Comparison of ENCODE assay signal across 18 mouse cellular contexts in the genomic region with DNA sequence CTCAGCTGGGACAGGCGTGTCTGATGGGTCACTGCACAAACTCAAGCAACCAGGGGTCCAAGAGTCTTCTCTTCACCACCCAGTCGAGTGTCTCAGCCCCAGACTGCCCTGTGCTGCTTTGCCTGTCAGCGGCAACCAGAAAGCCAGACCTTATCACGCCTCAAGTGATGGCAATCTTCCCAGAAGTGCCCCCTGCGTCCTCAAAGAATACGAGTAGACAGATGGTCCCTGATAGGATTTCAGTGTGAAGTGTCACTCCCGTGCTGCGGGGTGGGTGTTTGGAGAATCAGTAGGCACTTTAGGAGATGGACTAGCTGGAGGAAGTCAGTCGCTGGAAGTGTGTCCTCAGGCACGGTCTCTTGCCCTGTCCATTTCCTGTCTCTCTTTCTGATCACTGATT.
DNase-seq lines count a peak whose midpoint lies in the region; ATAC-seq and TF ChIP-seq lines count a peak whose summit lies in the region.
"Had no signal": no experiment of that assay in that cellular context is flagged by ENCODE, and none has a peak within 500 bp of the region (broad histone marks: within the 10 kb centered on the region; RNA-seq: fewer than 3 reads in every experiment).

No protein-coding gene starts in this region.

- no peak for ATAC-seq in midbrain, postnatal 0 days (ENCODE audit: low FRiP score)
- ATAC-seq in liver, embryonic 12.5 days, result no peak
- ATAC-seq: liver, postnatal 0 days had no signal

- H3K9me3 ChIP-seq in midbrain, postnatal 0 days (ENCODE audit: low read length), result no peaks in the 10 kb centered on the region
- H3K9me3 ChIP-seq in midbrain, embryonic 10.5 days (replicated peaks), result no peaks in the 10 kb centered on the region
- no peaks in the 10 kb centered on the region for H3K9me3 ChIP-seq in liver, embryonic 12.5 days (replicated peaks)

- intact Hi-C loops in gastrocnemius, adult 2 months (cut with DNase I), result no loop called here

- peak; percentile 17 for DNase-seq in gastrocnemius, adult 2 months
- DNase-seq in gastrocnemius, postnatal 4 days (ENCODE audit: low spot score in 2 of 2), result no peak
- DNase-seq in midbrain, postnatal 0 days (ENCODE audit: low spot score), result peak; percentile 89
- no peak for DNase-seq in midbrain, embryonic 10.5 days (ENCODE audit: low spot score)
- peak; percentile 30 for DNase-seq in cerebellum, adult 8-10 months
- no peak for DNase-seq in Muller cell, postnatal 12 days (ENCODE audit: inconsistent ontology term)
- DNase-seq: gastrocnemius, postnatal 10 days; heart, adult 18-20 months; kidney, adult 18-20 months; liver; liver, postnatal 0 days; lung, postnatal 14 days; right cerebral cortex, adult 18-20 months; thymus, postnatal 14 days had no signal

- 59% methylated on average over 10 of the region's 10 CpGs for WGBS in midbrain, postnatal 0 days
- WGBS in midbrain, embryonic 10.5 days, result 74% methylated on average over 10 of the region's 10 CpGs
- WGBS in liver, embryonic 12.5 days (ENCODE audit: insufficient replicate concordance), result 21% methylated on average over 10 of the region's 10 CpGs

- no peaks in the 10 kb centered on the region for H3K27me3 ChIP-seq in midbrain, postnatal 0 days (ENCODE audit: insufficient read depth, low read length)
- H3K27me3 ChIP-seq in midbrain, embryonic 10.5 days (ENCODE audit: low read depth, poor library complexity, severe bottlenecking), result no peaks in the 10 kb centered on the region
- no peaks in the 10 kb centered on the region for H3K27me3 ChIP-seq in liver, embryonic 12.5 days (replicated peaks)
- H3K27me3 ChIP-seq: heart, embryonic 13.5 days; megakaryocyte, embryonic 14.5 days had no signal

- 0 out of 2 replicates have a peak, but pooled peaks cover 3% of the 10 kb centered on the region for H3K4me1 ChIP-seq in midbrain, postnatal 0 days (ENCODE audit: insufficient read depth, low read length)
- H3K4me1 ChIP-seq in midbrain, embryonic 10.5 days, result 0 out of 2 replicates have a peak, but pooled peaks cover 5% of the 10 kb centered on the region
- no peaks in the 10 kb centered on the region for H3K4me1 ChIP-seq in liver, embryonic 12.5 days
- H3K4me1 ChIP-seq: megakaryocyte, embryonic 14.5 days had no signal

- TF ChIP-seq CTCF in gastrocnemius, adult 2 months (IDR thresholded peaks at IDR 0.05), result no peak
- no peak for TF ChIP-seq CTCF in midbrain, postnatal 0 days (IDR thresholded peaks at IDR 0.05)

- no peak overlapping the region for H3K9ac ChIP-seq in midbrain, postnatal 0 days (replicated peaks; ENCODE audit: low read length, poor library complexity, severe bottlenecking)
- no peak overlapping the region for H3K9ac ChIP-seq in liver, embryonic 12.5 days
- H3K9ac ChIP-seq: heart, embryonic 13.5 days; liver, postnatal 0 days had no signal

- H3K36me3 ChIP-seq in midbrain, postnatal 0 days (ENCODE audit: insufficient read depth, low read length), result no peaks in the 10 kb centered on the region
- H3K36me3 ChIP-seq in midbrain, embryonic 10.5 days, result no peaks in the 10 kb centered on the region
- H3K36me3 ChIP-seq in liver, embryonic 12.5 days, result no peaks in the 10 kb centered on the region

- H3K4me2 ChIP-seq in midbrain, postnatal 0 days (ENCODE audit: low read depth, low read length, poor library complexity, severe bottlenecking), result no peak overlapping the region
- no peak overlapping the region for H3K4me2 ChIP-seq in liver, embryonic 12.5 days
- H3K4me2 ChIP-seq: heart, embryonic 13.5 days had no signal

- no peak overlapping the region for H3K4me3 ChIP-seq in gastrocnemius, adult 2 months
- H3K4me3 ChIP-seq in midbrain, postnatal 0 days (ENCODE audit: low read depth, low read length), result no peak overlapping the region
- H3K4me3 ChIP-seq in midbrain, embryonic 10.5 days, result no peak overlapping the region
- H3K4me3 ChIP-seq in liver, embryonic 12.5 days, result no peak overlapping the region
- H3K4me3 ChIP-seq: heart, embryonic 13.5 days; megakaryocyte, embryonic 14.5 days had no signal

- H3K27ac ChIP-seq in gastrocnemius, adult 2 months, result no peak overlapping the region
- H3K27ac ChIP-seq in midbrain, postnatal 0 days (ENCODE audit: low read depth, low read length), result no peak overlapping the region
- H3K27ac ChIP-seq in midbrain, embryonic 10.5 days (replicated peaks), result no peak overlapping the region
- no peak overlapping the region for H3K27ac ChIP-seq in liver, embryonic 12.5 days
- H3K27ac ChIP-seq: heart, embryonic 13.5 days; kidney, postnatal 0 days had no signal

Comparison
In these comparisons a context has a peak if more than half of its experiments do, and no peak if none do; other contexts are left out.
1. DNase-seq: peak in gastrocnemius, adult 2 months (single experiment), midbrain, postnatal 0 days (single experiment) and cerebellum, adult 8-10 months (single experiment); none in gastrocnemius, postnatal 4 days (0 of 2), midbrain, embryonic 10.5 days (single experiment) and Muller cell, postnatal 12 days (single experiment).